Mouse (Mus musculus) liver, embryonic 14 days (tissue): ENCODE data around the gene Gm49380. TPM values are rescaled to one million over a fixed set of nuclear protein-coding genes. Genes with fewer than 3 reads are reported as not detected.

Experiments used
- polyA plus RNA-seq: library from polyadenylated mRNA; depleted of rRNA; stranded (reverse); fragments of >200 nt; gene quantifications from 2 replicates; pipeline ENCODE4 v1.2.3, GENCODE M21; 2012; rRNA removed

Gm49380 gene
- polyA plus RNA-seq, result 0.02 TPM in 2 replicates

GRCm38 (mm10) chr9:44113105-44113789 lies at the start of gene Gm49380, which contains the start of gene Rnf26:
TSS of gene Gm49380 (minus strand) at chr9:44113500.
TSS of gene Rnf26 (minus strand) at chr9:44113517.

GRCm38 (mm10) chr9:44134101-44134850 lies 21.0 kb upstream of the Gm49380 start, which contains the start of gene Mcam:
TSS of gene Mcam (plus strand) at chr9:44134469.

GRCm38 (mm10) chr9:44107110-44107509 lies 6.2 kb downstream of the Gm49380 start, which contains the start of gene C1qtnf5:
TSS of gene C1qtnf5 (plus strand) at chr9:44107245.

GRCm38 (mm10) chr9:44101490-44101889 lies 11.8 kb downstream of the Gm49380 start, which contains the start of gene Mfrp:
TSS of gene Mfrp (plus strand) at chr9:44101729.

GRCm38 (mm10) chr9:44066785-44067225 lies 46.5 kb downstream of the Gm49380 start, which contains the start of gene Usp2:
TSS of gene Usp2 (plus strand) at chr9:44067021.

GRCm38 (mm10) chr9:44042836-44043707 lies 70.2 kb downstream of the Gm49380 start, which contains the start of gene Thy1:
TSS of gene Thy1 (plus strand) at chr9:44043384.

Other genes starting within 250 kb of the Gm49380 start
- 0.39 and 0.58 TPM in 2 replicates for gene Thy1, start 70.1 kb downstream of the Gm49380 start, polyA plus RNA-seq
- gene Usp2, start 46.5 kb downstream of the Gm49380 start, polyA plus RNA-seq, result 0.37 and 0.48 TPM in 2 replicates
- not detected in 2 replicates for gene Mfrp, start 11.8 kb downstream of the Gm49380 start, polyA plus RNA-seq
- 0.25 and 0.33 TPM in 2 replicates for gene C1qtnf5, start 6.3 kb downstream of the Gm49380 start, polyA plus RNA-seq
- 20.4 and 24.0 TPM in 2 replicates for gene Rnf26, start within 50 bp of the Gm49380 start, polyA plus RNA-seq
- gene Mcam, start 21.0 kb upstream of the Gm49380 start, polyA plus RNA-seq, result 6.0 and 6.2 TPM in 2 replicates
- gene Cbl, start 120.5 kb upstream of the Gm49380 start, polyA plus RNA-seq, result 3.9 and 4.7 TPM in 2 replicates
- not detected in 2 replicates for gene Ccdc153, start 127.2 kb upstream of the Gm49380 start, polyA plus RNA-seq
- gene Pdzd3, start 138.0 kb upstream of the Gm49380 start, polyA plus RNA-seq, result 0.02 and 0.03 TPM in 2 replicates
- 1.2 and 1.5 TPM in 2 replicates for gene Nlrx1, start 155.1 kb upstream of the Gm49380 start, polyA plus RNA-seq
- gene Abcg4, start 175.1 kb upstream of the Gm49380 start, polyA plus RNA-seq, result 28.7 and 33.5 TPM in 2 replicates
- 12.5 and 14.0 TPM in 2 replicates for gene Hinfp, start 192.2 kb upstream of the Gm49380 start, polyA plus RNA-seq
- gene C2cd2l, start 206.8 kb upstream of the Gm49380 start, polyA plus RNA-seq, result 11.9 and 13.1 TPM in 2 replicates
- gene Dpagt1, start 212.5 kb upstream of the Gm49380 start, polyA plus RNA-seq, result 13.1 and 16.7 TPM in 2 replicates
- gene H2afx, start 221.2 kb upstream of the Gm49380 start, polyA plus RNA-seq, result 143 and 182 TPM in 2 replicates
- gene Hmbs, start 230.7 kb upstream of the Gm49380 start, polyA plus RNA-seq, result 813 and 945 TPM in 2 replicates
- gene Vps11, start 248.2 kb upstream of the Gm49380 start, polyA plus RNA-seq, result 8.6 and 11.2 TPM in 2 replicates